Mouse (Mus musculus): ENCODE measurements at regions not wholly inside any gene's neighbourhood (a gene's known extent, or its start where the extent isn't known, plus 50 kb on each side); places are given as distances from the start of the nearest gene placed in this dataset.

DNA sequence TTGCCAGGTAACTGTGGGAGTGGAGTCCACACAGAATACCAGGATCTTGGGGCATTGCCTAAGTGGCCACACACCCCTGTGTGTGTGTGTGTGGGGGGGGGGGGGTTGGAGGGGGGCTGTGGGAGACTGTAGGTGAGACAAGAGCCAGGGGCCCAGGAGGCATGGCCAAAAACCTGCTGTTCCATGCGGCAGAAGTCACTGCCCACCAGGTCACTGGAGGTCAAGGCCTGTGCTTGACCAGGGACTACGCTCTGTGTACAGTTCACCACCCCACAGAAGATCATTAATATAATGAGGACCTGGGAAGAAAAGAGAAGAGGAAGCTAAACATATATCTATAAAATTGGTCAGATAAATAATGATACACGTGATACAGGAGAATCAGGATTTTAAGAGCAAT lies 889.5 kb downstream of the Ankrd7 start:
- no peak for DNase-seq (ENCODE audit: low spot score in 2 of 2)

DNA sequence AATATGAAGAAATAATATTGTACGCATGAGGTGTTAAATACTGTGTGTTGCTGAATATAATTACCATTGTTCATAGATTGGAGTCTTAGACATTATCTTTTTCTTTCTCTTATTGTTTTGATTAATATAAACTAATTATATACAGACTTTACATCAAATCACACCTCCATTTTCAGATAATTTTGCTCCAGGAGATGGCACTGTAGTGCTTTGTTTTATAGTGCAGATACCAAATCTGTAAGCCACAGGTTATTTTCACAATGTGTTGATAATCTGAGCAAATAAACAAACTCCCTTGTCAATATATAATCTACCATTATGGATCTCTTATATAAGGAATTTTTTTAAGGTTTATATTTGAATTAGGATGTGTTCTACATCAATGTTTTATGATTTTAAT lies 899.3 kb downstream of the Ankrd7 start:
- peak in 1 of 2 experiments; percentile 8 for DNase-seq (ENCODE audit: low spot score in 2 of 2)

All from left cerebral cortex, adult 9 months (tissue).